Mouse (Mus musculus) spleen, adult 2 months (tissue): ENCODE data around the gene Necab3.

Experiments used
- CTCF ChIP-seq: fragments of 200-500 bp; IDR thresholded peaks from 2 replicates; pipeline ENCODE4 v1.5.1; 2011; ENCODE audit warnings: mild to moderate bottlenecking, inconsistent platforms; ENCODE audit not compliant: insufficient read depth, insufficient read length, insufficient replicate concordance; ENCODE audit errors: extremely low read depth
- POLR2A ChIP-seq: fragments of 200-500 bp; IDR thresholded peaks from 2 replicates; pipeline ENCODE4 v1.6.1; 2011; ENCODE audit warnings: low read depth, low read length, inconsistent platforms

DNA sequence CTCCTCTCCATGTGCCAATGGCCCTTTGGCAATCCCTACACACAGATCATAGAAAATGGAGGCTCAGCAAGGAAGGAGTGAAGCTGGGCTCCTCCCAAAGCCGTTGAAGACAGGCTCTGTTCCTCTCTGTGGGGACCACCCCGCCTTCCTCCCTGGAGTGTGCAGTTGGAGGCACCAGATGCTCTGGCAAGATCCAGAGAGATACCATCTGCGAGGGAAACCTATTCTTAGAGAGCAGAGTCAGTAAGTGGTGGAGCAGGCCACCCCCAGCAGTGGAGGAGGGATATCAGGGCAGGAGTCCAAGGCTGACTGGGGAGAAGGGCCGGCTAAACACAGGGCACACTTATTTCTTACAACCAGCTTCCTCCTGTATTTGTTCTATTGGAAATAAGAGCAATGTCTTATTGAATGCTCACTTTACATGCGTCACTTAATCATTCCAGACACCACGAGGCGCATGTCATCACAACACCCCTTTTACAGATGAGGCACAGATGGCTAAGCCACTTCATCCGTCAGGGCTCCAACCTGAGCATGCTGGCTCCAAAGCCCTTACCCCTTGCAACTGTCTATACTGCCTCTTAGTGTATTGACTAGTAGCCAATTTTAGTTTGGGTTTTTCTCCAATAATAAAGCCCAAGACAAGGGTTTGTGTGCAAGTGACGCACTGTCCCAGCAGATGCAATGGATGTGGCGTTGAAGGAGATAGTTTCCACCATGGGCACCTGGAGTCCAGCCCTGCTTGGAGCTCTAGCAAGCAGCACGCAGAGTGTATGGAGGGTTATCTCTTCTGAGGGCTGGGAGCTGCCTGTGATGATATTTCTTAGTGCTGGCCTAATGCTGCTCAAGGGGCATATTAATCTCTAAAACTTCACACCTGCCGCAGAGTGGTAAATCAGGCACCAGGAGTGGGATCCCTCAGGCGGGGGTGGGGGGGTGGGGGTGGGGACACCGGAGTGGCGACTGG is 25.5 kb upstream of the Necab3 start:
- TF ChIP-seq POLR2A = no peak
- no peak for TF ChIP-seq CTCF
